Mouse (Mus musculus) kidney, adult 2 months (tissue): ENCODE measurements at regions not wholly inside any gene's neighbourhood (a gene's known extent, or its start where the extent isn't known, plus 50 kb on each side); places are given as distances from the start of the nearest gene placed in this dataset.

Source experiments
- DNase-seq: peaks from one replicate; pipeline ENCODE4 v3.0.0; 2021
- H3K27ac ChIP-seq: fragments of 200-500 bp; 2 replicates; pipeline ENCODE4 v1.5.1; 2012; ENCODE audit warnings: low read depth, low read length, control low read depth, inconsistent platforms; ENCODE audit not compliant: insufficient read depth
- H3K27me3 ChIP-seq: fragments of 200-500 bp; replicated peaks from 2 replicates; pipeline ENCODE4 v1.6.1; 2012; ENCODE audit warnings: mild to moderate bottlenecking, moderate library complexity, low read length, inconsistent platforms; ENCODE audit not compliant: control insufficient read depth, insufficient read depth
- H3K36me3 ChIP-seq: fragments of 200-500 bp; 2 replicates; pipeline ENCODE4 v1.6.1; 2012; ENCODE audit warnings: mild to moderate bottlenecking, moderate library complexity, low read length, inconsistent platforms; ENCODE audit not compliant: control insufficient read depth, insufficient read depth
- H3K4me1 ChIP-seq: fragments of 200-500 bp; 2 replicates; pipeline ENCODE4 v1.6.1; 2011; ENCODE audit warnings: low read length; ENCODE audit not compliant: control insufficient read depth, insufficient read depth
- H3K4me3 ChIP-seq: fragments of 200-500 bp; 2 replicates; pipeline ENCODE4 v1.5.1; 2011; ENCODE audit warnings: mild to moderate bottlenecking, low read depth, low read length, control low read depth; ENCODE audit not compliant: insufficient read depth
- CTCF ChIP-seq: fragments of 200-500 bp; conservative IDR thresholded peaks from 2 replicates; pipeline ENCODE4 v1.5.1; 2011; ENCODE audit warnings: low read depth, mild to moderate bottlenecking, control low read depth, low read length, moderate library complexity, mixed read lengths; ENCODE audit not compliant: insufficient read depth, insufficient read length
- POLR2A ChIP-seq: fragments of 200-500 bp; IDR thresholded peaks from one replicate; pipeline ENCODE4 v1.6.1; 2011; ENCODE audit warnings: low read depth, low read length, control low read depth
- WGBS: fragments of 180-500 bp; shearing (Covaris S2); methylation state at CpG from one replicate; pipeline ENCODE4 v1.1.7; 2018; 5-methylcytosine and 5-hydroxymethylcytosine counted together

GRCm38 (mm10) chr13:5435131-5435530, 426.2 kb upstream of the Klf6 start:
- no peaks in the 10 kb centered on the region for H3K27me3 ChIP-seq
- H3K4me1 ChIP-seq, result no peaks in the 10 kb centered on the region
- TF ChIP-seq POLR2A (no peak), CTCF (no peak)
- no peak for DNase-seq
- no peak overlapping the region for H3K27ac ChIP-seq
- no peak overlapping the region for H3K4me3 ChIP-seq
- no peaks in the 10 kb centered on the region for H3K36me3 ChIP-seq

GRCm38 (mm10) chr13:5436191-5436590, 425.1 kb upstream of the Klf6 start:
- H3K27me3 ChIP-seq, result no peaks in the 10 kb centered on the region
- TF ChIP-seq POLR2A, result no peak
- no peak for TF ChIP-seq CTCF
- no peaks in the 10 kb centered on the region for H3K36me3 ChIP-seq
- H3K27ac ChIP-seq, result no peak overlapping the region
- no peak overlapping the region for H3K4me3 ChIP-seq
- DNase-seq, result no peak
- 57% methylated on average over 2 of the region's 2 CpGs for WGBS
- no peaks in the 10 kb centered on the region for H3K4me1 ChIP-seq

- Histone ChIP-seq H3K27ac (no peak overlapping the region), H3K4me3 (no peak overlapping the region), H3K27me3 (no peaks in the 10 kb centered on the region), H3K36me3 (no peaks in the 10 kb centered on the region), H3K4me1 (no peaks in the 10 kb centered on the region)
- 70% methylated on average over 4 of the region's 4 CpGs for WGBS
- TF ChIP-seq CTCF (no peak), POLR2A (no peak)
- DNase-seq, result no peak
Measured at GRCm38 (mm10) chr13:5440454-5440853, 420.8 kb upstream of the Klf6 start.

- Histone ChIP-seq H3K27me3 (no peaks in the 10 kb centered on the region), H3K4me1 (no peaks in the 10 kb centered on the region), H3K27ac (no peak overlapping the region; the same call in 1 of the 2 replicates), H3K4me3 (no peak overlapping the region), H3K36me3 (no peaks in the 10 kb centered on the region)
- no peak for DNase-seq
- TF ChIP-seq POLR2A (no peak), CTCF (no peak)
- WGBS, result 77% methylated on average over 5 of the region's 5 CpGs
Measured at GRCm38 (mm10) chr13:5444759-5445478, 416.4 kb upstream of the Klf6 start.

- 58% methylated on average over 1 of the region's 1 CpGs for WGBS
- no peak for DNase-seq
Measured at GRCm38 (mm10) chr13:5448601-5449000, 412.7 kb upstream of the Klf6 start.

GRCm38 (mm10) chr13:5480779-5481178, 380.5 kb upstream of the Klf6 start:
- Histone ChIP-seq H3K27me3 (no peaks in the 10 kb centered on the region), H3K36me3 (no peaks in the 10 kb centered on the region), H3K4me3 (no peak overlapping the region), H3K4me1 (no peaks in the 10 kb centered on the region), H3K27ac (no peak overlapping the region)
- TF ChIP-seq CTCF (no peak), POLR2A (no peak)
- DNase-seq, result no peak
- WGBS, result 79% methylated on average over 2 of the region's 2 CpGs

More at GRCm38 (mm10) chr13:5448601-5449000, 412.7 kb upstream of the Klf6 start:
- TF ChIP-seq CTCF (no peak), POLR2A (no peak)
- Histone ChIP-seq H3K4me1 (no peaks in the 10 kb centered on the region), H3K27ac (no peak overlapping the region), H3K27me3 (no peaks in the 10 kb centered on the region), H3K4me3 (no peak overlapping the region), H3K36me3 (no peaks in the 10 kb centered on the region)

- Histone ChIP-seq H3K36me3 (no peaks in the 10 kb centered on the region), H3K4me1 (no peaks in the 10 kb centered on the region), H3K27ac (no peak overlapping the region), H3K27me3 (no peaks in the 10 kb centered on the region), H3K4me3 (no peak overlapping the region)
- WGBS, result 63% methylated on average over 1 of the region's 1 CpGs
- TF ChIP-seq CTCF, result no peak
- no peak for TF ChIP-seq POLR2A
- DNase-seq, result no peak
Measured at GRCm38 (mm10) chr13:5492266-5492665, 369.0 kb upstream of the Klf6 start.

- Histone ChIP-seq H3K27me3 (no peaks in the 10 kb centered on the region), H3K36me3 (no peaks in the 10 kb centered on the region), H3K4me3 (no peak overlapping the region), H3K27ac (no peak overlapping the region), H3K4me1 (no peaks in the 10 kb centered on the region)
- TF ChIP-seq CTCF (no peak), POLR2A (no peak)
- peak; percentile 12 for DNase-seq
Measured at GRCm38 (mm10) chr13:5497535-5497934, 363.7 kb upstream of the Klf6 start.
